Mouse (Mus musculus): Measurements from ENCODE around the gene Tmem218.

Gene Tmem218

GRCm38 (mm10) chr9:37255149-37255888 is 47.3 kb downstream of the Tmem218 start, which contains the start of gene Slc37a2:
Slc37a2 (minus strand) TSS chr9:37255738.
- CTCF ChIA-PET, result interaction anchor here (0.5 to 1.8 kb wide), 26 partner anchors 8 to 449 kb away, joined by 3 to 7 read pairs (median 3); partner anchors contain the start of gene Tmem218 (in 1 of the 4)
- POLR2A ChIA-PET, result interaction anchor here in 3 of 4 experiments (0.7 to 2.1 kb wide), 15 partner anchors 8 to 129 kb away, joined by 3 to 9 read pairs (median 3); partner anchors contain the start of gene Tmem218 (in 1 of the 3)

GRCm38 (mm10) chr9:37255889-37256225 is 47.8 kb downstream of the Tmem218 start:
- CTCF ChIA-PET, result interaction anchor here (0.5 to 1.8 kb wide), 25 partner anchors 9 to 450 kb away, joined by 3 to 7 read pairs (median 3); partner anchors contain the start of gene Tmem218 (in 1 of the 4)
- POLR2A ChIA-PET, result interaction anchor here in 3 of 4 experiments (0.7 to 2.1 kb wide), 10 partner anchors 8 to 128 kb away, joined by 3 to 9 read pairs (median 3); partner anchors contain the start of gene Tmem218 (in 1 of the 3)

- ChIA-PET CTCF (interaction anchor here in 2 of 4 experiments (1.3 to 1.7 kb wide), 2 partner anchors 11 kb away, joined by 3 to 6 read pairs; partner anchors contain the start of gene Slc37a2 (in 2 of the 2)), POLR2A (interaction anchor here in 2 of 4 experiments (1.4 to 2.0 kb wide), 2 partner anchors 10 to 11 kb away, joined by 3 to 6 read pairs; partner anchors contain the start of gene Slc37a2 (in 1 of the 2))
Measured at GRCm38 (mm10) chr9:37266622-37267021, 58.6 kb downstream of the Tmem218 start.
